Mouse (Mus musculus): ENCODE measurements around the gene Osbpl3.

The Osbpl3 gene

DNA sequence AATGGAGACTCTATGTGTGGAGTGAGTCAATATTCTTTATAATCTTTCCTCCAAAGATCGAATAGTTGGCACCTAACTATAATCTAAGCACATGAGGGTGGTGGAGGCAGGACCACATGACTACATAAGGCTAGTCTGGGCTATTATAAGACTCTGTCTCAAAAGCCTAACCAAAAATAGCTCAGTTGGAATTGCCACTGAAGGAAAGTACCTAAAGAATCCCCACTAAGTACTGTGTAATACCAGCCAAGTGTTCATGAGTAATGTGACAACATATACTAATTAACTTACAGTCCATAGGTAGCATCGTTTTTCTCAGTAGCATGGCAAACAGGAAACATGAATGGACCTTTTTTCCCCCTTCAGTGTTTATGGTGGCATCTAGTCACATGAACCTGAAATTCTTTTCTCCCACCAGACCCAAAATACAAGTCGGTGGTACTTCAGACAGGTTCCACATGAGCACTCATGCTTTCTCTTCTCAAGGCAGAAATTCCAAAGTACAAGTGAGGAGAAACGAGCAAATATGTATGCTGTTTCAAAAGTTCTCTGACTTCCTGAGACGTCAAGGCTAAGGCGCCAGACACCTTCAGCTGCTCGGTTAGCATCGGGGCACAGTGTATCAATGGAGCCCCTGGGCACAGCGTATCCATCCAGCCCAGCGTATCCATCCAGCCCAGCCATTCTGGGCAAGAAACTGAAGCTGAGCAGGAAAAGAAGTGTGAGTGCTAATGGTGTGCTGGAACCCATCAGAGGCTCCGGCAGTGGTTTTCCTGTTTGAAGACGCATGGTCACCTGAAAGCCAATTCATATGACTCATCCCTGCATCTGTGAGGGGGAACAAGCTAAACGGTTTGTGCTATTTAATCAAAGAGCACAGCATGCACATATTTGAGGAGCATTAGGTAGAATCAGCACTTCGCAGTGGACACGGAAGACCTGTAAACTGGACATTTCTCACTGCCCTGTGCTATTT, 120.9 kb downstream of the Osbpl3 start:
- DNase-seq (ENCODE audit: extremely low spot score, low spot score): no peak

DNA sequence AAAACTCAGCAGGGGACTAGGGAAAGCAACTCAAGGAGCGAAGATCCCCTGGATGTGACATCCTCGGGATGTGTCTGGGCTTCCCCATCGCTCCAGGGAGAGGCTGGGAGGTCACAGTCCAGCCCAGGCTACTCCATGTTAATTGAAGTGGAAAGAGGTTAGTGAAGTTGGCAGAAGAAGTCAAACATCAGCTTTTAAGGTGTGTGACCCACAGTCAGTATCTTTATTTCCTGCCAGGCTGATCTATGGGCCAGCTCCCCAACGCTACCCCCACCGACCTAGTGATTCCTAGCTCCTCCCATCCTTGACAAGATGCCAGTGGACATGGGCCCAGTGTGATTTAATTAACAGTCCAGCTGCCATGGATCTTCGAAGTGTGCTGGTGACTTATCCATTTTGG, 122.7 kb downstream of the Osbpl3 start:
- no peak for DNase-seq (ENCODE audit: extremely low spot score, low spot score)

DNA sequence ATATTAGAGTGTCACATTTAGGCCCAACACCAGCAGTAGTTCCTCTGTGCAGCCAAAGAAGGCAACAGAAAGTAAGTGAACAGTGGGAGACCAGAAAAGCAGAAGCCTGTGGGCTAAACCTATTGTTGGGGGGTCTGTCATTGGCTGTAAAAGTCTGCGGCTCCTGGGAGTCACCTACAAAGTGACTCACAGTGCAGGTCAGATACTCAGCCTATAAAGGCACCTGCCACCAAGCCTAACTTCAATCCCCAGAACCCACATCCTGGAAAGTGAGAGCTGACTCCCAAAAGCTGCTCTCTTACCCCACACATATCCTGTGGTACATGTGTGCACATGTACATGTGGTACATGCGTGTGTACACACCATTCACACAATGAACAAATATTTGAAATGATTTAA, 124.5 kb downstream of the Osbpl3 start:
- DNase-seq (ENCODE audit: extremely low spot score, low spot score): no peak

DNA sequence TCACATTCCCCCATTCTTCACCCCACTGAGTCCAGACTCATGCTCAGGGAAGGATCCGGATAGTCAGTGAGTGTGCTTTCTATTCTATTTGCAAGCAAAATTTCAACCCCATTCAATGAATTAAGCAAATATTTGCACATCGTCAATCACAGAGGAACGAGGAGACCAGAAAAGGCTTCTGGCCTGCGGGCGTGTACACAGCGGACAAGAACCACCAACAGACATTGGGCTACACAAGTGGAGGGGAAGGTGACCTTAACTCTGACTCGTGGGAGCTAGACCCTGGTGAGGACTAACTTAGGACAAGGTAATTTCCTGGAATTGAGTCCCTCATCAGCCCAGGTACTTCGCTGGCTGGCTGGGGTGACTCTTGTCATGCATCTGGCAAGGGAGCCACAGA, 126.6 kb downstream of the Osbpl3 start:
- no peak for DNase-seq (ENCODE audit: extremely low spot score, low spot score)

DNA sequence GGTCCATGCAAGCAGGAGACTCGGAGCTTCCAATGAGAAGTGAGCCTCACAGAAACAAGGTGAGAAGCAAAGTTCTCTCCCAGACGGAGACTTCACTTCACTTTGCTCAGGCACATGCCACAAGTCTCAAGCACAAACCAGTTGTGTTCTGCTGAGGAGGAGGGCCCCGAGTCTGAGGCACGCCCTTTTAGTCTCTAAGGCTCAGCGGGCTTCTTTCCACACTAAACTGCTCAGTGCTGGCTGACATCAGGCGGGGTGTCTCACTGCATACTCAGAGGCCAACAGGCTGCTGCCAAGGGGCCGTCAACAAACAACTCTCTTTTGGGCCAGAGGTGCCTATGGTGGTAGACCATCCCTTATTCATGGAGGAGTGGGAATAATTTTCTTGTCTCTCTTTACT, 127.1 kb downstream of the Osbpl3 start:
- DNase-seq (ENCODE audit: extremely low spot score, low spot score): no peak

DNA sequence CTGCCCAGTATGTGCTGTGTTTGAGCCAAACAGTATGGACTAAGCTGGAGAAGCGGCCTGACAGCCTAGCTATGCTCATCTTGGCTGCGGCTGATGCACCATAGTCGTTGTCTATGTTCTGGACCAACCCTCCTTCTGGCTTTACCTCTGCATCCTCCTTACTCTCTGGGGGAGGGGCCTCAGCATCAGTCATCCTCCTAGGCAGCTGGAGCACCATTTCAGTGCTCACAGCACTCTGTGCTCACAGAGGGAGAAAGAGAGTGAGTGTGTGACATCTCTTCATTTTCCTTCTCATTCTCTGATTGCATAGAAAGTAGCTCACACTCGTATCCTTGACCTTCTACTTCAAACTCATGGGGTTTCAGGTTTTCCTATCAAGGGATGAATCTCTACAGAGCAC, 129.8 kb downstream of the Osbpl3 start:
- DNase-seq (ENCODE audit: extremely low spot score, low spot score): no peak

DNA sequence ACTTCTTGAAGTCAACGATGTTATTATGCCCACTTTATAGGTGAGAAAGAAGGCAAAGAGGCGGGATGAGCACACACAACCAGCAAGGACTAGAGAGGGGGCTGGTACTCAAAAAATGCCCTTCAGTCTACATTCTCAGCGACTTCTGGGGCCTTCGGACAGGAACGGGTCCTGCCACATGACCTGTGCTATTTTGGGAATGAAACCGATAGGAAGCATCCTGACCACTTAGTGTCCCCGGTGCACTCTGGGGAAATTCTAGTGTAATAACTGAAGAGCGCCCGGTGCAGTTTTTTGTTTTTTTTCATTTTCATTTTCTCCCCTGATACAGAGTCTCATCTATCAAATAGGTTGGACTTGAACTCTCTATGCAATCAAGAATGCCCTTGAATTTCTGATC, 130.5 kb downstream of the Osbpl3 start:
- DNase-seq (ENCODE audit: extremely low spot score, low spot score): no peak

DNA sequence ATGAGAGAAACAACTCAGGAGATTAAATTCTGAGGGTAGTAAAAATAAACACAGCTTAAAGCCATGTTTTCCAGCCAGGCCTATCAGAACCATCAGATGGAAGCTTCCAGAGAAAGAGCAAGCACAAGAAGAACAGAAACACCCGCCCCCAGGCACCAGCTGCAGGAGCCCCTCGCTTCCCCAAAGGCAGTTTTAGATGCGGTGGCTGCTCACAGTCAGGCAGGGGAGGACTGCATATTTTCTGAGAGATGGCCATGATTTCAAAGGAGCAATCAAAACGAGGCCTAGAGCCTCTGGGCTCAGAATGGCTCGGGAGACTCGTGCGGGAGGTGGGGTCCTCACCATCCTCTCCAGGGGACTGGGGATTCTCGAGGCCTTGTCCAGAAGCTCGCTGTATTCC, 133.4 kb downstream of the Osbpl3 start:
- no peak for DNase-seq (ENCODE audit: extremely low spot score, low spot score)

DNA sequence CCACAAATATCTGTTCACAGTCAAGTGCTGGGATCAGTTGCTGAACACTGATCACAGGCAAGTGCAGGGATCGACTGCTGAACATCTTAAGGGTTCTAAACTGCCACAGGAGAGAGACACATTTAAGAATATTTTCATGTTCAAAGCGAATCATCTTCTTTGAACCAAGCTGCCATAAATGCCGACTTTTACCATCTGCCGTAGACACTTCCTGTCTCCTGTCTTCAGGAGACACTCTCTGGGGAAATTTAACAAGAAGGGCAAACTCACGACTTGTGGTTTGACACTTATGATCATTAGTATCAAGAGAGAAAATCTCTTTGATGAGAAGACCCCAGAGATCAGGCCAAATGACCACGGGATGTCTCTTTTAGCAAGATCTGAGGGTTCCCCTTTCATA, 134.3 kb downstream of the Osbpl3 start:
- no peak for DNase-seq (ENCODE audit: extremely low spot score, low spot score)

DNA sequence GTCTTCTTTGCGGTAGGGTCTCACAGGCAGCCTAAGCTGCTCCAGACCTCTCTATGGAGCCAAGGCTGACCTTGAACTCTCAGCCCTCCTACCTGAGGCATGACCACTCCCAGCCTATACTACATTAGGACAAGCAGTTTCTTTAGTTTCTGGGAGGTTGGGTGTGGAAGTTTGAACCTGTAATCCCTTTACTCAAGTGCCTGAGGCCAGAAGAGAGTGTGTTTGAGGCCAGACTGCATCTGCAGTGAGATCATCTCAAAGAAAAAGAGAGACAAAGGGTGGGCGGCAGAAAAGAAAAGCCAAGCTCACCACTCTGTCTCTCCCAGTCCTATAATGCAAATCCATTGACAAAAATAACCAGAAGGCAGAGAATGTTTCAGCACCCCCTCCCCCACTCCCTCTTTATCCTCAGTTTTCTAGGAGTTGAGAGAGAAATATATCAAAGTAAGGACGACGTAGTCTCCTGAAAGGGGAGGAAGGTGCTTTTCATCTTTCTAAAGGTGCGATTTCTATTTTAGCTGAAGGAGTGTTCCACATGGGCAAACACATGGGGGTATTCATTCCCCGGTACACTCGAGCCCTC, 137.3 kb downstream of the Osbpl3 start:
- DNase-seq (ENCODE audit: extremely low spot score, low spot score): no peak

DNA sequence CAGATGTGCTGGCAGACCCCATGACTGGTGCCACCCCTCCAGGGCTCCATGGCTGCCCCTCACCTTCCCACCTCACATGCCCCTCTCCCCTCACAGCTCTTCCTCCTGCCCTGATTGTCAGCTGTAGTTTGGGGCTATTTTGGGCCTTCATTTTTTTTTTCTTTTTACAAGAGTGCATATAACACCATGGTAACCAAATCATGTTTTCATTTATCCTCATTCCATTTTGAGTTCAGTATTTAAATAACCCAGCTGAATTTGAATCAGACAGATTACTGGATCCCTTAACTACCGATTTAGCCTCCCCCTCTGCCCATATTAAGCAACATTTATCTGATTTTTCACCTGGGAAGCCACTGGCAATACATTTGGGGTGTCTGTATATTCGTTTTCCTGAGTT, 137.9 kb downstream of the Osbpl3 start:
- DNase-seq (ENCODE audit: extremely low spot score, low spot score): no peak

DNA sequence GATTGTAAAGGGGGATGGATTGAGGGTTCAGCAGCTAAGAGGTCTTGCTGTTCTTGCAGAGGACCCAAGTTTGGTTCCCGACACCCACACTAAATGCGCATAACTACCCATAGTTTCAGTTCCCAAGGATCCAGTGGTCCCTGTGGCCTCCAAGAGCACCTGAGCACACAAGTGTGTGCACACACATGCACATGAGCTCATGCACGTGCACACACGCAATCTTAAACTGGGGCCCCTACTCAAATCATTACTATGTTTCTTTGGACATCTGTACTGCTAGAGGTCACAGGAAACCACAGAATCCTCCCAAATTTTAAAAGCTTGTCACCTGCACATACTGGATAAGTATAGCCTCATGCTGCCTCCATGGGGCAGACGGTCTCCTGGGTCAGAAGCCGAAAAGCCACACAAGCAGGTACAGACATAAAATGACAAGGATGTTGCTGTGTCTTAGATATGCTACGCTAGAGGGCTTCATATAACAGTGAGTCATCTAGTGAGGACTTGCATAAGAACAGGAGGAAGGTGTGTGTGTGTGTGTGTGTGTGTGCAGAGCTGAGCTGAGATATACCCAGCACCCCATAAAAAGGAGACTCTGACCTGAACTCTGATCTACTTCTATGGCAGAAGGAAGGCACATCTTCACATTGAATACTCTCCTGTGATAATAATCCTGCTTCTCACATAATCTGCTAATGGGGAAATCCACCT, 139.1 kb downstream of the Osbpl3 start:
- DNase-seq (ENCODE audit: extremely low spot score, low spot score): no peak

DNA sequence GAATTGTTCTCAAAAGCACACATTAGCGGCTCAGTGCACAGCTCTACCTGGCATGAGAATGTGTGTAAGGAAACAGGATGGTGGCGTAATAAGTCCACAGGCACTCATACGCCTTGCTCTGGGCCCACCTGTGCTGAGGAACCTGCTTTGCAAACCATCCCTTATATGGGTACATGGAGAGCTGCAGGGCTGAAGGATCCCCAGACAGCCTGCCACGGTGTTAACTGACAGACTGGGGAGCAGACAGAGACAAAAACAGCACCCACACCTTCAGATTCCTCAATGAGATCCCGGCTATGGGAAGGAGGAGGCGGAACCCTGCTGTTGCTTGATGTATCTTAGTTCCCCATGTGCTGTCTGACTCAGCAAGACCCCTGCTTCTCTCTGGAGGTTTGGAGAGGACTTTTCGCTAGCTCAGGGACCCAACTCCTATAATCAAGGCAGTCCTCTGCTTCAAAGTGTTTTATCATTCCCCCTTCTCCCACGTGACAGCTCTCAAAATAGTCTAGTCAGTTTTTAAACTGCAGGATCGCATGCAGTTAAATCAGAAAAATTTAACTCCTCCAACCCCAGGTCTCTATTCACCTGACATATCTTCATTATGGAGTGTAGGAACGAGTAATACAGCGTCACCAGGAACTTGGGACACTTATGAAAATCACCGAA, 141.5 kb downstream of the Osbpl3 start:
- DNase-seq (ENCODE audit: extremely low spot score, low spot score): no peak

DNA sequence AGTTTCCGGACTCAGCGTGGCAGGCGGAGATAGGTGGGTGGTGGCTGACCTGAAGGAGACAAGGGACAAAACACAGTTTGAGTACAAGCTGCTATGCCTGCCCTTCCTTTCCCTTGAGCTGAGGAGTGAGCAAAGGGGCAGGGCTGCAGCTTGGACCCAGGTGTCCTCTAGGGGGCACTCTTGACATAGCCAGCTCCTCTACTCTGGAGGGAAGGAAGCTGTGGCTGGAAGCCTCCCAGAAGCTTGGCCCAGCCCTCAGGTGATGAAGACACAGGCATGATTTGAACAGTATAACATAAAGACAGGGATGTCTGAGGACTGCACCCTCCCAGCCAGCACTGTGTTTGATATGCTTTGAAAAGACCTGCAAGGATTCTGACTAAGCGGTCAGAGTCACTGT, 143.4 kb downstream of the Osbpl3 start:
- peak; percentile 71 for DNase-seq (ENCODE audit: extremely low spot score, low spot score)

DNA sequence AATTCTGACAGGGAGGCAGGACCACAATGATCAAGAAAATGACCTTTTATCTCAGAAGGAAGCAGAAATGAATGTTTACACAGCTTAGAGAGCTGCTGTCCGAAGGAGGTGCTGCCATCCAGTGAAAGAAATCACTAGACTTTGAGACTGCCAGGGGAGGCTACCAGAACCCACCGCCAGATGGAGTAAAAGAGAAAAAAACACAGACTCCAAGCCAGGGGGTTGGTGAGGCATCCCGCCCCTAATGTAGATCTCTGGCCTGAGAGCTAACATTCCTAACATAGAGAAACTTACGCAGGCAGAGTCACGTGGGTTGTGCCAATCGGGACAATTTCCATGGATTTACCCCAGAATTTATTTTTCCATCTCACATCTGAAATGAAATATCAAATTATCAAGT, 147.0 kb downstream of the Osbpl3 start:
- peak; percentile 31 for DNase-seq (ENCODE audit: extremely low spot score, low spot score)

DNA sequence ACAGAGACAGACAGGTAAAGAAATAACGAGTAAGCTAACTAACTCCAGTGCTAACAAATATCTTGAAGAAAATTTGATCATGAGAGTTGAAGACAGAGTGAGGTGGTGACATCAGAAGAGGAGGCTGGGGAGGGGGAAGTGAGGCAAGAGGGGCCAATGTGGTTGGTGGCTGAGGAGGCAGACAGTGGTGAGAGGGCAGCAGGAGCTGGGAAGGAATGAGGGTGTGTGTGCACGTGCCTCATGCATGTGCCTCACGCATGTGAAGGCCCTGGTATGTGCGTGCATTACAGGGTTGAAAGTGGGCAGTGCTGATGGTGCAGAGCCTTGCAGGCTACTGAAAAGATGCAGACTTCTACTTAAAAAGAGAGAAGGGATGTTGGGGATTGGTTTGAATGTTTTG, 149.4 kb downstream of the Osbpl3 start:
- no peak for DNase-seq (ENCODE audit: extremely low spot score, low spot score)

DNA sequence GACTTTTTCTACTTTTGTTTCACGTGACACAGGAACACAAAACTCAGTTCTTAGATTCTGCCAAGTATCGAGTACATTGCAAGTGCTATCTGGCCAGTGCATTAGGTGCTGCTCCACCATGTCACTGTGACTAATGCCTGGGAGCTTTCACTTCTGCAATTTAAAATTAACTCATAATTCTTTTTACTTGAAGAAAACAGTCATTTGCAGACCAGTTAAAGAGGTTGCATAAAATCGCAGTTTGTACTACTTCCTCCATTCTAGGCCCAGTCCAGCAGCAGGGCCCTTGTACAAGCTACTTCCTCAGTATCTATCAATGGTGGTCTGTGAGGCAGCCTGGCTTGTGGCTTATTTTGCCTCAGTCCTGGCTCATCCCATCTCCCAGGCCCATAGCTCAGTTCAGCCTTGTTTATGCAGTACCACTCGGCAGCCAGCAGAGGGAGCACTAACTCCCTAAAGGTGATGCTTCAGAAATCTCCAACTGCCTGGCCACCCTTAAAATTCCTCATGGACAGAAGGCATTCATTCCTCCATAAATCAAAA, 151.0 kb downstream of the Osbpl3 start:
- peak; percentile 76 for DNase-seq (ENCODE audit: extremely low spot score, low spot score)

DNA sequence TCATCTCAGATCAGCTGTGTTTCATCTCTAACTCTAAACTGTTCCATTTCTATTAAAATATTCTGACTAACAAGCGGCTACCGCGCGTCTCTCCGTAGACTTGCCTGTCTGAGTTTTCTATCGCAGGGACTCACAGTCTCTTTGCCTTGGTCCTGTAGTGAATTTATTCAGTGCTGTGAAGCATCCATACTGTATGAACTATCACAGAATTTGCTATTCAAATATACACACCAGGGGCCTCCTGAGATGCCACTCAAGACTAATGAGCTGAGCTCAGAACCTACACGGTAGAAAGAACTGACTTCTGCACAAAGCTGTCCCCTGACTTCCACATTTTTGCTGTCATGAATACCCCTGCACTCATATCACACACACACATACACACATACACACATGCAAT, 154.9 kb downstream of the Osbpl3 start:
- no peak for DNase-seq (ENCODE audit: extremely low spot score, low spot score)

DNA sequence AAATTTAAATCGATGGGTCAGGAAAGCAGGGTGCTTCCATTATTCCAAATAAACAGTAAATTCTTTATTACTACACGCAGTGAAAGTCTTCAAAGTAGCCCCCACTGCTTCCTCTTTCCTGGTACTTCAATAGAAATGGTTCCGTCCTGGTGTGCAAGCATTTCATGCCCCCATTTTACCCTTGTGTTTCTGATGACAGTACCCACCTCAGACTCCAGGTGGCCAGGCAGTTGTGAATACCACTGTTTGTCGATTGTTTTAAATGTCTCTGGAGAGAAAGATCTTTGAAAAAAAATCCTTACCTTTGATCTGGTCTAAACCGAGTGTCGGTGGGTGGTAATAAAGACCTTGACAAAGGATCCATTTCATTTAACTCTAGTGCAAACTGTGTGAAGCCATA, 155.4 kb downstream of the Osbpl3 start:
- DNase-seq (ENCODE audit: extremely low spot score, low spot score): no peak

DNA sequence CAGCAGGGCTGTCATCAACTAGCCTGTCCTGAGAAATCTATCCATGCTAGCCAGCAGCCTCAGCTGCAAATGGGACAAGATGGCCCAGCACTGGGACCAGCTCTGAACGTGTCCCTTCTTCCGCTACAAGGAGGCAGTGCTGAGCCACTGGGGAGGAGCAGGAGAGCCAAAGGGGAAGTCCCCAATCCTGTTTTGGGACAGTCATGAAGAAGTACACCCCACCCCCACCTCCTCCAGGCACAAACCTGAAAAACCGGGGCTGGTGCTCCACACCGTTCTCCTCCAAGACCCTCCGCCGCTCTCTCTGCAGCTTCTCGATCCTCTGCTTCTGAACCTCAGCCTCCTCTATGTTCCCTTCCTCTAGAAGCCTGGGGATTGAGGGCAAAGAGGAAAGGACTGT, 156.9 kb downstream of the Osbpl3 start:
- no peak for DNase-seq (ENCODE audit: extremely low spot score, low spot score)

DNA sequence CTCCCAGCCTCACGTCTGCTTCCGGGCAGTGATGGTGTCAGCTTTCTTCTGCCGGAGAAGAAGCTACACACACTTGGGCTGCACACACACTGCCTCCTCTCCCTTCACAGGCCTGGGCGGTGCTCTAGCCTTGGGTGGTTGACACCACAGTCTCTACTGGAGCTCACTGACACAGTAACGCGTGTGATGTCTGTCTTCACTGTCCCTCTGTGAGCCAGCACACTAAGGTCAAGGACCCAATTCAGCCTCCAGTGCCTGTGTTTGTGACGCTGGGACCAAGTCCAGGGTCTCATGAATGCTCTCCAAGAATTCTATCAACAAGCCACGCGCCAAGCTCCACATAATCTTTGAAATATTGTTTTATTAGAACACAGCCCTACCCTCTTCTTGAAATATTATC, 158.3 kb downstream of the Osbpl3 start:
- no peak for DNase-seq (ENCODE audit: extremely low spot score, low spot score)

DNA sequence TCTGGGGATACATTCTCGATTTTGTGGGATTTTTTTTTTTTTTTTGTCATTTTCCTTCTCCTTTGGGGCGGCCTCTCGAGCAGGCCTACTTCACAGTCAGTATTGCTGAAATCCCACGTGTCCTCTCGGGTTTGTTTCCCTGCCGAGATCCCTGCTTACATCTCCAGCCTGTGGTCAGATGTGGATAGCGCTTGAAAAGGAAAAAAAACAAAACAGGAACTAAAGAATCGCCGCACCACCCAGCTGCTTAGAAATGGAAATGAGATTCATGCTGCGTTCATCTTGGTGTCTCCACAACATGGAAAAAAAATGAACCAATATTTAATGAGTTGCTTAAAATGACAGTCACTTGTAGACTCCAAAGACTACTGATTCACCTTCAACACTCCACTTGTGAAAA, 160.9 kb downstream of the Osbpl3 start:
- no peak for DNase-seq (ENCODE audit: extremely low spot score, low spot score)
